Mouse (Mus musculus) midbrain, embryonic 14.5 days (tissue): Measurements from ENCODE around the gene Arsk. TPM values are rescaled to one million over a fixed set of nuclear protein-coding genes. Genes with fewer than 3 reads are reported as not detected.

Experiments used
- ATAC-seq: fragments of 200-750 bp; cut with Nextera tagmentation; 2 replicates; pipeline ENCODE4 v1.8.0; 2017; ENCODE audit warnings: moderate number of reproducible peaks, moderate library complexity; ENCODE audit not compliant: low FRiP score, low TSS enrichment
- DNase-seq: peaks from one replicate; pipeline ENCODE4 v3.0.0-alpha.2; 2015
- H3K27ac ChIP-seq: fragments of 300-500 bp; sonication (generic); replicated peaks from 2 replicates; pipeline ENCODE4 v1.5.1; 2014; ENCODE audit warnings: mild to moderate bottlenecking, low read depth, low read length, moderate library complexity
- H3K27me3 ChIP-seq: fragments of 300-500 bp; sonication (generic); 2 replicates; pipeline ENCODE4 v1.6.1; 2014; ENCODE audit warnings: low read length, control low read depth, mixed read lengths; ENCODE audit not compliant: control insufficient read depth, insufficient read depth
- H3K36me3 ChIP-seq: fragments of 300-500 bp; sonication (generic); 2 replicates; pipeline ENCODE4 v1.6.1; 2014; ENCODE audit warnings: low read length, control low read depth; ENCODE audit not compliant: control insufficient read depth, insufficient read depth
- H3K4me1 ChIP-seq: fragments of 300-500 bp; sonication (generic); 2 replicates; pipeline ENCODE4 v1.6.1; 2014; ENCODE audit warnings: mild to moderate bottlenecking, antibody characterized with exemption, low read length, control low read depth; ENCODE audit not compliant: control insufficient read depth, insufficient read depth
- H3K4me2 ChIP-seq: fragments of 300-500 bp; sonication (generic); 2 replicates; pipeline ENCODE4 v1.6.1; 2014; ENCODE audit warnings: mild to moderate bottlenecking, low read length, moderate library complexity
- H3K4me3 ChIP-seq: fragments of 300-500 bp; sonication (generic); replicated peaks from 2 replicates; pipeline ENCODE4 v1.5.1; 2014; ENCODE audit warnings: low read depth, low read length
- H3K9ac ChIP-seq: fragments of 300-500 bp; sonication (generic); replicated peaks from 2 replicates; pipeline ENCODE4 v1.6.1; 2014; ENCODE audit warnings: mild to moderate bottlenecking, low read length, moderate library complexity
- H3K9me3 ChIP-seq: fragments of 300-500 bp; sonication (generic); 2 replicates; pipeline ENCODE4 v1.6.1; 2016; ENCODE audit warnings: low read length, control low read depth, mixed read lengths; ENCODE audit not compliant: control insufficient read depth
- WGBS: fragments of 180-500 bp; shearing (Covaris S2); extraction: QIAGEN DNeasy Blood & Tissue Kit; methylation state at CpG from one replicate; pipeline ENCODE4 v1.1.7; 2014; 5-methylcytosine and 5-hydroxymethylcytosine counted together
- polyA plus RNA-seq: library from polyadenylated mRNA; unstranded; fragments of >200 nt; fragmentation: Nextera tagmentation; extraction: Ambion mirVana; gene quantifications from 2 replicates; pipeline ENCODE4 v1.2.1, GENCODE M21; 2014

The Arsk gene
- polyA plus RNA-seq: 4.6 and 4.8 TPM in 2 replicates

DNA sequence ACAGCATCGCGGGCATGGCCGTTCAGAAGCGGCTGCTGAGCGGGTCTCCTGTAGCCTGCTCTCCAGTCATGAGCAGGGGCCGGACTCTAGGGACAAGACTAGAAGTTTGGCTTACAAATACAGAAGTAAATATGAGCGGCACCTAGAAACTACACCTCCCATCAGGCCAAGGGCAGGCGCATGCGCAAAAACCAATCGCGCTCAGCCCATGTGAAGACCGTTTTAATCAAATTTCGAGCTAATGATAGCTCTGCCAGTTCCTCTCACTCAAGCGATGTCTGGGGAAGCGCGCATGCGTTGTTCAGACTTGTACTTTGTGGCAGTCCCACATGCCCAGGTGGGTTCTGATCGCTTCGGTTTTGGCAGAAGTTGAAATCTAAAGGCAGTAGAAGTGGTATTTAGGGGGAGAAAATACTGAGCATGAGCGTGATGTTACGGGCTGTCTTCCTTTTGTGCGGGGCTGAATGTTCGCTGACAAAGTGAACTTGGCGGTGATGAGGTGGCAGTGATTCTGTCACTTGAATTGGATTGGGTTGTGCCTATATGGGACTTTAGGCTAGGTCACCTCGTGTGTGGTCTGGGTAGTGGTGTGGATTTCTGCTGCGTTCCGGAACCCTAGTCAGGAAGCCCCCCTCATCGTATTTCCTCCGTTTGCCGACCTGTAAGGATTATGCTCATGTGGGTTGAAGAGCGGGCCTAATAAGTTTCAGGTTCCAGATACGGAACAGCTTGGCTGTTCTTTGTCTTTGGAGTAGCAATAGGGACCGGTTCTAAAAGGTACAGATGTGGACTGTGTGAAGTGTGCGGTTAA is at the start of gene Arsk, which contains the start of gene Ttc37:
Arsk (minus strand) TSS at position 168 of the 811 bp plus-strand sequence.
Ttc37 (plus strand) TSS at position 242 of the 811 bp plus-strand sequence.
- ATAC-seq (peak; percentile 96), DNase-seq (peak; percentile 98)
- Histone ChIP-seq H3K9me3 (no peaks in the 10 kb centered on the region), H3K4me2 (peak within 1 kb of the TSS; percentile 77), H3K9ac (peak within 1 kb of the TSS; percentile 60), H3K27me3 (no peaks in the 10 kb centered on the region), H3K4me1 (peaks cover 4% of the 10 kb centered on the region; the same call in 1 of the 2 replicates), H3K4me3 (peak within 1 kb of the TSS; percentile 52), H3K27ac (peak within 1 kb of the TSS; percentile 72), H3K36me3 (no peaks in the 10 kb centered on the region)
- WGBS: 1% methylated on average over 34 of the region's 34 CpGs

DNA sequence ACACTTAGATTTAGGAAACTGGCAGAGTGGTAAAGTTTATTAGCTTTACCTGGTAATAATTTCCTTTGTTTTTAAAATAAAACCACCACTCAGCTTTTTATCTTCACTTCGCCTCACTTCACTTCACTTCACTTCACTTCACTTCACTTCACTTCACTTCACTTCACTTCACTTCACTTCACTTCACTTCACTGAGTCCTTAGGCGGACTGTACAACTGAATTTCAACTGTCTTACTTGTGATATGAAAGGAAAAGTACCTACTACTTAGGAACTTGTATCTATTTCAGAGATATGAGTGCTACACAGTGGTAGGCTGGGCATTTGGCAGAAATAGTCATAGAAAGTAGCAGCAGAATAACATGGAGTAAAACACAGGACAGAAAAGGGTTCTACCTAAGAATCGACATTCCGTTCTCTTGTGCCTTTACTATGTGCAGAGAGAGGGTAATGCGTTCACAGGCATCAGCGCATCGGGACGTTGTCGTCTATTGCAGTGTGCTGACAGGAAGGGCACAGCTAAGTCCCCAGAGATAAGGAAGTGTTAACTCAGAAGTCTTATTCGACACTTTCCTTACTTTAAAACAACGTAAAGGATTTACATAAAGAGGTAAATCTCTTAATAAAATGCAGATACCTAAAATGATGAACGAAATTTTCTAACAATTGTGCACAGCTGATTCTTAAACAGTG is 42.8 kb upstream of the Arsk start:
- Histone ChIP-seq H3K9ac (no peak overlapping the region), H3K36me3 (peaks cover 47% of the 10 kb centered on the region), H3K4me2 (no peak overlapping the region), H3K4me1 (no peaks in the 10 kb centered on the region), H3K27ac (no peak overlapping the region), H3K27me3 (no peaks in the 10 kb centered on the region), H3K9me3 (no peaks in the 10 kb centered on the region), H3K4me3 (no peak overlapping the region)
- 92% methylated on average over 12 of the region's 12 CpGs for WGBS
- ATAC-seq: no peak
- no peak for DNase-seq

DNA sequence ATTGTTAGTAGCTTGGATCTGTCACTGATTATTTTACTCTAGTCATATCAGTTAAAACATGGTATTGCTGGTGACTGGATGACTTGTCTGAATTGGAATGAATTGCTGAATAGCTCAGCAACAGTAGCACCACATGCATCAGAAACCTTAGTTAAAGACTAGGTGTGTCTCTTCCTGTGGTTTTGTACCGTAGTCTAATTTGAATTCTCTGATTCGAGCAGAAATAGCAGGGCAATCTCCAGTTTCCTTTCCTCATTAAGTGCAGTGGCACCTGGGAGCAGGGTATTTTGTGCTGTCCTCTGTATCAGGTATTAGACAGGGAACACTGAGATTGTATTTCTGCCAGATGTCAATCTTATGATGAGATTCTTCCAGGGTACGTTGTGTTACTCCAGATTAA is 40.4 kb upstream of the Arsk start:
- no peaks in the 10 kb centered on the region for H3K27me3 ChIP-seq
- H3K9ac ChIP-seq: no peak overlapping the region
- H3K9me3 ChIP-seq: no peaks in the 10 kb centered on the region
- peaks cover 56% of the 10 kb centered on the region for H3K36me3 ChIP-seq
- no peak overlapping the region for H3K4me3 ChIP-seq
- DNase-seq: no peak
- H3K4me2 ChIP-seq: no peak overlapping the region
- no peak for ATAC-seq
- no peak overlapping the region for H3K27ac ChIP-seq
- 93% methylated on average over 3 of the region's 3 CpGs for WGBS
- H3K4me1 ChIP-seq: no peaks in the 10 kb centered on the region

DNA sequence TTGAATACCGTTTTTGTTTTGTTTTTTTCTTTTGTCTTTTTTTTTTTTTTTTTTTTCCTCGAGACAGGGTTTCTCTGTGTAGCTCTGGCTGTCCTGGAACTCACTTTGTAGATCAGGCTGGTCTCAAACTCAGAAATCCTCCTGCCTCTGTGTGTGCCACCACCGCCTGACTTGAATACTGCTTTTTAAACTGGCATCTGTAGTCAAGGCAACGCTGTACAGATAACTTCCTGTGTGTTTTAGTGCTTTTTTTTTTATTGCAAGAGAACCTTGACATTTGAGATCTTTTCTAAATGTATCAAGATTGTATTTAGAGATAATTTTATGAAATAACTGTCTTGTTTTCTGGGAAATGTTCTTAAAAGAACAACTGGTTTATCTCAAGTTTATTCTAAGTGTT is 34.0 kb upstream of the Arsk start:
- H3K27ac ChIP-seq: no peak overlapping the region
- no peak overlapping the region for H3K9ac ChIP-seq
- WGBS: 93% methylated on average over 4 of the region's 4 CpGs
- H3K4me3 ChIP-seq: no peak overlapping the region
- no peak for ATAC-seq
- H3K36me3 ChIP-seq: peaks cover 58% of the 10 kb centered on the region
- no peaks in the 10 kb centered on the region for H3K4me1 ChIP-seq
- H3K27me3 ChIP-seq: no peaks in the 10 kb centered on the region
- H3K9me3 ChIP-seq: no peaks in the 10 kb centered on the region
- no peak for DNase-seq
- no peak overlapping the region for H3K4me2 ChIP-seq

DNA sequence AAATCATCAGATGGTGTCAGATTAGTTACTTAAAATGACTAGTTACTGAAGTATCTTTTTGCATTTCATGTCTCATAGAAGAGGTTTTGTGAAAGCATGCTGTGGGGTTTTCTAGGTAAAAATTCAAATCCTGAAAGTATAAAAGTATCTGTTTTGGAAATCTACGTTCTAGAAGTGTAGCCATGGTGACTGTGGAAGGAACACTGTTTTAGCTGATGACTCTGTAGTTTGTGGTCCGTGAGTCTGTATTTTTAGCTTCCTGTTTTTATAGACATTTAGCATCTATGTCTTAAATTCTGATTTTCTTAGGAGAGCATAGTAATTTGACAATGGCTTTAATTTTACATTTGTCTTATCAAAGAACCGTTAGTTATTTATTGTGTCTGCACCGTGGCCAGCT is 30.3 kb upstream of the Arsk start:
- H3K27me3 ChIP-seq: no peaks in the 10 kb centered on the region
- ATAC-seq: no peak
- H3K36me3 ChIP-seq: peaks cover 67% of the 10 kb centered on the region
- H3K9ac ChIP-seq: no peak overlapping the region
- H3K4me1 ChIP-seq: no peaks in the 10 kb centered on the region
- DNase-seq: no peak
- 96% methylated on average over 4 of the region's 4 CpGs for WGBS
- H3K4me3 ChIP-seq: no peak overlapping the region
- H3K4me2 ChIP-seq: no peak overlapping the region
- H3K27ac ChIP-seq: no peak overlapping the region
- H3K9me3 ChIP-seq: no peaks in the 10 kb centered on the region

DNA sequence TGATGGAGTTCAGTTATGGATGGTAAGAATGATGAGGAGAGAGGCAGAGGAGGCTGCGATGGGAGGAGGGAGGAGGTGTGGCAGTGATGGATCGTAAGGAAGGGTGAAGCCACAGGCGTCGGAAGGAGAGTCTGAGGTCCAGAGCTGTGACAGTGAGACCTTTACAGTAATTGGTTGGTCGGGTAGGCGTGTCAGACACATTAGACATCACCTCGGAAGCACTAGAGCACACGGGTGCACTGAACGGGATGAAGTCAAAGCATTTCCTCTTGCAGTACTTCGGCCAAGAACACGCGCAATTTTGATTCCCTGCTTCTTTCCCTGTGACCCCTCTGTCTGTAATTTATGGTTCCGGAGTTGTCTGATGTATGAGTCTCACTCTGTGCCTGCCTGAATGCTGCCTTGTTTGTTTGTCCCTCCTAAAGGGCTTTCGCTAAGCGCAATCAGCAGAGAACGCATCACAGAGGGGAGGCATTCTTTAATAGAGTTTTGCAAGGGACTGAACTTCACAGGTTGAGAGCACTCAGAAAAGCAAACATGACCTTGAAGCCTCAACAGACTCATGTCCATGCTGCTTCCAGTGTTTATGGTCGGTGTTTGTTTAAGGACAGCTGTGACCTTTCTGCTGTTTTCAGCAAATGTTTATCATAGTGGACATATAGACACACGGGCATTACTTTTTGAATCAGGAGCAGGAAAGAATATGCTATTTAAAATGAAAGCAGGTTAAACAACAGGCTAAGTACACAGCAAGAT is 10.8 kb upstream of the Arsk start:
- WGBS: 95% methylated on average over 18 of the region's 18 CpGs
- Histone ChIP-seq H3K27ac (no peak overlapping the region), H3K27me3 (no peaks in the 10 kb centered on the region), H3K4me1 (no peaks in the 10 kb centered on the region), H3K9me3 (no peaks in the 10 kb centered on the region), H3K4me3 (no peak overlapping the region), H3K36me3 (peaks cover 53% of the 10 kb centered on the region), H3K4me2 (no peak overlapping the region), H3K9ac (no peak overlapping the region)
- DNase-seq: no peak
- ATAC-seq: no peak

DNA sequence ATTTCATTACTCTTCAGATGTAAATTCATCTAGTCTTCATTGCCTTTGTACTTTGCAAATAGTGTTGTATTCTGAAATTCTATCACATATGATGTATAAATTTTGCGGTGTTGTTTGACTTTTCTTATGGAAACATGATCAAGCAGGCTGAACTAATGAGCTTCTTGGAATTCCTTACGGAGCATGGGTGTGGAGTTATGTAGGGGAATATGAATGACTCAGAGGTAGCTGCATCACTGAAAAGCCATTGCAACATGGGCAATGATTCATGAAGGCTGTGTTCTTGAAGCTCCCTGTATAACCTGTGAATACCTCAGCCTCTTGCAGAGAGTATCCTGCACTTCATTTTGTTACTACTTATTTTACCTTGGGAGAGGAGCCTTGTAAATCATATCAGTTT is 3.5 kb upstream of the Arsk start:
- DNase-seq (no peak), ATAC-seq (no peak)
- H3K9me3 ChIP-seq: no peaks in the 10 kb centered on the region
- no peak overlapping the region for H3K9ac ChIP-seq
- no peak overlapping the region for H3K27ac ChIP-seq
- H3K4me2 ChIP-seq: no peak overlapping the region
- no peaks in the 10 kb centered on the region for H3K27me3 ChIP-seq
- no peaks in the 10 kb centered on the region for H3K36me3 ChIP-seq
- 95% methylated on average over 2 of the region's 2 CpGs for WGBS
- no peak overlapping the region for H3K4me3 ChIP-seq
- H3K4me1 ChIP-seq: peaks cover 4% of the 10 kb centered on the region; the same call in 1 of the 2 replicates

DNA sequence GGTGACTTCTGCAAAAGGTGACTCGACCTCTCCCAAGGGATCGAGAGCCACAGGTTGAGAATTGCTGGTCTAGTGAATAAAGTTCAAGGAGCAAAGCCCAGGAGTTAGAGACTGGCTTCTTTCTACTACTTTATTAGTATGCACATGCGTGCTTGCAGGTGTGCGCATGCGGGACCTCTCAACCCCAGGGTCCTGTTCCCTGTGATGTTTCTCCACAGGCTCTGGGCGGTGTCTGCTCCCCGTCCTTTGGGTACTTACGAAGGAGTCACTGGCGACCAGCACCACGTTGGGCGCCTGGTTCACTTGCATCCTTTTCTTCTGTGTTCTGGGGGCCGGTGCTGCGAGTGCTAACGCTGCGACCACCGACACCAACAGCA is 356 bp downstream of the Arsk start:
- peak overlapping the region; percentile 72 for H3K27ac ChIP-seq
- H3K4me3 ChIP-seq: peak overlapping the region; percentile 52
- H3K9me3 ChIP-seq: no peaks in the 10 kb centered on the region
- H3K4me2 ChIP-seq: peak overlapping the region; percentile 57
- peak overlapping the region; percentile 57 for H3K9ac ChIP-seq
- H3K27me3 ChIP-seq: no peaks in the 10 kb centered on the region
- peaks cover 4% of the 10 kb centered on the region; the same call in 1 of the 2 replicates for H3K4me1 ChIP-seq
- H3K36me3 ChIP-seq: no peaks in the 10 kb centered on the region
- ATAC-seq (peak; percentile 80), DNase-seq (peak; percentile 70)
- WGBS: 2% methylated on average over 16 of the region's 16 CpGs
